Mouse (Mus musculus): ENCODE results near the gene Vamp9.

Gene Vamp9

DNA sequence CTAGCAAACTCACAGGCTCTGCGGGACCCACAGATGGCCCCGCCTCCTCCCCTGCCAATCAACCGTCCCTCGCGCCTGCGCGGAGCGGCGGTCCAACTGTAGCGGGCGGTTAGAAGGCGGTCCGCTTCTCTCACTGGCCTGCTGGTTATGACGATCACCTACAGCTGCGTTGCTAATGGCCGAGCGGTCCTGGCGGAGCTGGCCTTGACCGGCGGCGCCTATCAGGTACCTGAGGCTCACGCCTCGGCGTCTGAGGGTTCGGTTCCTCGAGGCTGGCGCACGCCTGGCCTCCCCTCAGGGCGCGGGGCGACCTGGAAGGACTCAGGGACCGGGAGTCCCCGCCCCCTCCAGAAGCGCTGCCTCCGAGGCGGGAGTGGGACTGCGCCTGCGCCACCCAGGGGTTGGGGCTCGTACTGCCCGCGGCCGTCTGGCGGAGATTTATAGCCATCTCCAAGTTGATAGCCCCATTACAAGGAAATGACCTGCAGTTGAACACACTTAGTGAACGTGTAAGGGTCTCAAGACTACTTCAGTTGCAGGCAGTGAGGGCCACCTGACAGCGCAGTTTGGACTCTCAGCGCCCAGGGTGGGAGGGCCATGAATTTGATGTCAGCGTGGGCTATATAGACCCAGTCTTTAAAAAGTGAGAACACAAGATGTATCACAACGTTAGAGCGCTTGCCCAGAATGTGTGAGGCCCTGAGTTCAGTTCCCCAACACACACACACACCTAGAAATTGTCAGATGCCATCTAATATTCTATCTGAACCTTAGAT is at the start of gene Vamp9:
Vamp9 (plus strand) TSS at position 74 of the 776 bp plus-strand sequence.
- peak; percentile 96 for DNase-seq (ENCODE audit: low spot score)

DNA sequence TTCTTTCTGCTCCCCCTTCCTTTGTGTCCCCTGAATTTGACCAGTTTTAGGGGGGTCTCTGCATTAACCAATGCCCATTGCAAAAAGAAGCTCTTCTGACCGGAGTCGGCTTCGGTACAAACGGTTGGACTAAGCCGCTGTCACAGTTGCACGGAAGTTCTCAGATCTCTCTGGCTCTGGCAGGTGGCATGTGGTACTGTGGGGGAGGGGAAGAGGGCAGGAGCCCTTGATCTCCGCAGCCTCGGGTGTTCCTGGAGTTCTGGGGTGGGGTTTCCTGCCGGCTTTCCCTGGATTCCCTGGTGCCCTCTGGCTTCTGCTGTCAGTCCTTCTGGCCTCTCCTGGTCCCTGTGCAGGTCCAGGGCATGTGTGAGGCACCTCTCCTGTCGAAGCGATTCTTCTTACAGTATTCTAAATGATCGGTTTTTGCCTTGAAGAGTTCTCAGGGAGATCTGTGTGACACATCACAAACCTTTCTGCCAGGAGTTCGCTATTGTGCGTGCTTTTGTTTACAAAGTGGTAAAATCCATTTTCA is 48.9 kb upstream of the Vamp9 start:
- no peak for DNase-seq (ENCODE audit: low spot score)

DNA sequence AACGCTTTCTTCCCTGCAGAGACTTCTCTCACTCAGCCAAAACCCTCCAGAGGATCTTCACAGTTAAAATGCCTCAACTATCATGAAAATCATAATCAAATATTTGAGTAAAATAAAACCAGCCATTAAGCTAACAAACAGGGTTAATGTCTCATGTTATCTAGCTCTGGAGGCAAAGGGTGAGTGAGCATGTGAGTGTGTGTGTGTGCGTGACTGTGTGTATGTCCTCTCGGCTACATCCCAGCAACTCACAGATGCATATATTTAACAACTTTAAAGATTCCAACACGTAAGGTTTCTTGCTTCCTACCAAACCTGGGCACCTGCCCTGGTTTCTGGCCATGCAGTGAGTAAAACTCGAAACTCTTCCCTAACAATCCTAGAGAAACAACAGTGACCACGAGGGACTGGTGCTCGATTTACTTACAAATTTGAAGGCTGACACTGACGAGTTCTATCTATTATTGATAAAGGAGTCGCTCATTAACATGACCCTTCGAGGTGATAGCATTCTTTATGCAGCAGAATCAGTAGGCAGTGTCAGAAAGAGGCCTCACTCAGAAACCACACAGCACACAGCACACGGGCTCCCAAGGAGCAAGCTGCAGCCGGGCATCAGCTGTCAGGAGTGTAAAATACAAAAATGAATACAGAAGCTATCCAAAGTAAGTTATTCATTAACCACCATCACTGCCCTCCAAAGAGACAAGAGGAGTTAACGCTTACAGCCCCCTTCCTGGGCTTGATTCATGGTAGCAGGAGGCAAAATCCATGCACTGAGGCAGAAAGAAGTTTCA is 46.2 kb upstream of the Vamp9 start:
- DNase-seq (ENCODE audit: low spot score) = no peak

- no peak for DNase-seq (ENCODE audit: low spot score)
Measured at GRCm38 (mm10) chr5:99861816-99862215, 44.2 kb upstream of the Vamp9 start.

DNA sequence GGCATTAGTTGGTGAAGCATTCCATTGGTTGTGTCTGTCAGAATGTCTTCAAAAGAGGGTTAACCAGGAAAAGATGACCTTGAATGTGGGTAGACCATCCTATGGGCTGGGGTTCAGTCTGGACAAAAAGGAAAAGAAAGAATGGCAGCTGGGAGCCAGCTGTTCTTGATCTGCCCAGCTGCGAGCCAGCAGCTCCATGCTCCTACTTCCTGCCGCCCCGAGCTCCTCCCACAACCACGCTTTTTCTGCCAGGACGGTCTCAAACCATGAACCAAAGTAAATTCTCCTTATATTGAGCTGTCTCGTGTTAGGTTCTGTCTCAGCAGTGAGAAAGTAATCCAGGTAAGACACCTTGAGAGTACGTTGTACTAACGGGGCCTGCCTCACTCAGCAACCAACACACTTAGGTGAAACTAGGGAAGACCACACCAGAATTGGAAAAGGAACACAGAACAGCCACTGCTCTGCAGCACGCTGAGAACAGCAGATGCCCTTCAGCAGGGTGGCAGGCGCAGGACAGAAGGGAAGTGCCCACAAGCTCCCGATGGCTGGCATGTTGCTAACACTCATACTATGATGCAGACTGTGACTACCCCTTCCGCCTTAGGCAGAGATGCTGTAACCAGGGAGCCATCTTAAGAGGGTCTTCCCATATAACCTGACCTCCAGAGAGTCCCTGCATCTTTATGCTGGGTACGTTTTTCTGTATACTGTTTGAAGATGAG is 42.2 kb upstream of the Vamp9 start:
- no peak for DNase-seq (ENCODE audit: low spot score)

DNA sequence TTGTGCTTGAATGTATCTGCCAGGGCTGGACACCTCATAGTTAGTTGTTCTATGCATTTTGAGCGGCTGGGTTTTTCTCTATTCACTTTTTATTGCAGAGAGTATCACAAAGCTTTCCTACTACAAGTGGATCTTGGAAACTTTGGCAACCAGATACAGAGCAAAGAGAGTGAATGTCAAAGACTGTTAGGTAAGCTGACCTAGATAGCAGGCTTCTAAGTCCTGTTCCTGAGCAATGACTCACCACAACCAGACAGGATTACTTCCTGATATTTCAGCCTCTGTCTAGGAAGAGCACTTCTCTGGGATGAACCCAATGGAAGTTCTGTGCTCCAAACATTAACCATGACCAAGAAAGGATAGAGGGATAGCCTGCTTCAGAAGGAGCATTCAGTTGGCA is 40.3 kb upstream of the Vamp9 start:
- no peak for DNase-seq (ENCODE audit: low spot score)

GRCm38 (mm10) chr5:99868286-99868685 is 37.8 kb upstream of the Vamp9 start:
- DNase-seq (ENCODE audit: low spot score) = peak; percentile 29

DNA sequence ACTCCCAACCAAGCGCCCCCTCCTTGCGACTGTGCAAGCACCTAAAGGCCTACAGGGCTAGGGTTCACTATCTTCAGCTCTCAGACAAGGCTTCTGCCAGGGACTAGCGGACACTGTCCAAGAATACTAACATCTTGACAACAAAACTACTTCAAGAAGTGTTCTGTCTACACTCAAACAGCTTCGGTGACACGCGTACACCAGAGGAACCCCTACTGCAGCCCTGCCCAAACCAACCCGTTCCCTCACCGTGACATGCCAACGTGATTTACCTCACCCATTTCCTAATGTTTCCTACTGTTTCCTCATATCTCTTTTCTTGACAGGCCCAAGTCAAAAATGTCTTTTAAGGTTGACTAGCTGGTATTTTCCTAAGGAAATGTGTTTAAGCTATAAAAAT is 37.1 kb upstream of the Vamp9 start:
- no peak for DNase-seq (ENCODE audit: low spot score)

- DNase-seq (ENCODE audit: low spot score) = no peak
Measured at GRCm38 (mm10) chr5:99877565-99877964, 28.5 kb upstream of the Vamp9 start.

DNA sequence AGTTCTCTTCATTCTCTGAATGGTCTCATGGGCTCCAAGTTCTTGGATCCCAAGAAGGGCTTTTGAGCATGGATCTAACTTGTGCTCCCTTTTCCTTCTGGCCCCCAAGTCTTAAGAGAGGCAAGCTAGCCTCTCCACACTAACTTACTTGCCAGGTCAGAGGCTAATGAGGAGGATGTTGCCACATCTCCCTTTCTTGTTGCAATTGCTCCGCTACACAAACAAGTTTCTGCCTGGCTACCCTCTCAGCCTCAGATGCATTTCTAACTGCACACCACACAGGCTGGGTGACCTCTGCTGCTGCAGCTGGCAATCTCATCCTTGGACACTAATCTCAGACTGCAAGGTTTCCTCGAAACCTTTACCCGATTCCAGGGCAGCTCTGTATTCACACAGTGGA is 23.6 kb upstream of the Vamp9 start:
- no peak for DNase-seq (ENCODE audit: low spot score)

DNA sequence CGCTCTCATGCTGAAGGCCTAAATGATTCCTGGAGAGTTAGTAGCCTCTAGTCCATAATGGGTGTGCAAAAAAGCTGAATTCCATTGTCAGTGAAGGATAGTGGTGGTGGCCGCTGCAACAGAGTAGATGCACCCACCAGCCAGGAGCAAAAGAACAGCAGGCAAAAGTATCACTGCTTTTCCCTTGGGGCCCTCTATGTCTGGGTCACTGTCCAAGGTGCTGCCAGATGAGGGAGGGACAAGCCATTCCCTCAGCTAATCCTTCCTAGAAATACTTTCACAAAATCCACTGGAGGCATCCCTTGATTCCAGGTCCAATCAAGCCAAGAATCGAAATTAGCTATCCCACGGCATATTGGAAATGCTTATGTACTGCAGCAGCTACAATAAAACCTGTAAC is 22.0 kb upstream of the Vamp9 start:
- DNase-seq (ENCODE audit: low spot score) = no peak

DNA sequence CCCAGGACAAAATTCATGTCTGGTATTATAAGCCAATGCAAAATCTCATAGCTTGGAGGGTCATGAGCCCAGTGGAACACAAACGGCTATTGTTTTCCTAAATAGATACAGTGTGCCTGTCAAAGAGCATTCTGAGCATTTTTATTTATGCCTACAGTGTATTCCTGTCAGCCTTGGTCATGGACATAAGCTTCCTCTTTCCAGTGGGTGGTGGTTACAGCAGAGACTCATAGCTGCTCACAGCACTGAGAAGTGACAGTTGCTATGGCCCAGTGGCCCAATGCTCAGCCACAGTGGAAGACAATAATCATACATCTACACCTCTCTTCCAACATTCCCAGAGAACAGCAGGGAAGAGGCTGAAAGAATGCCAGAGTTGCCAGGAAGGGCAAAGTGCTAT is 18.9 kb upstream of the Vamp9 start:
- no peak for DNase-seq (ENCODE audit: low spot score)

- no peak for DNase-seq (ENCODE audit: low spot score)
Measured at GRCm38 (mm10) chr5:99891516-99892441, 14.3 kb upstream of the Vamp9 start.

DNA sequence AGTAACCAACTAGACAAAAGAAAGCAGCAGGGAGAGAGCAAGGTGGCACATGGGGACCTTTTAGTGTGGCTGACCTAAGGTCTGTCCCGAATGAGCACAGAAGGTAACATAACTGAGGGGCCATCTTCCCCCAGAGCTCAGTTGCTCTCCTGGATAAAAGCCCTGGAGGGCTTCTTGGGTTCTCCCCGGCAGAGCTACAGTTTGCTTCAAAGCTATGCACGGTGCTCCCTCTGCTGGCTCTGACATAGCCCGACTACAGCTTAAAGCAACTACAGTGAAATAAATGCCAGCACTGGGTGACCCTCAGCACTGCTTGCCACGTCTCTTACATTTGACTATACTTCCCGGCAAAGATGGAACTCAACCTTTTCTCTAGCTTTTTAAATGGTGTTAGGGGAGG is 6.0 kb upstream of the Vamp9 start:
- DNase-seq (ENCODE audit: low spot score) = no peak

- DNase-seq (ENCODE audit: low spot score) = no peak
Measured at GRCm38 (mm10) chr5:99905731-99906130, 323 bp upstream of the Vamp9 start.

GRCm38 (mm10) chr5:99915494-99915893 is 9.4 kb downstream of the Vamp9 start:
- DNase-seq (ENCODE audit: low spot score) = no peak

DNA sequence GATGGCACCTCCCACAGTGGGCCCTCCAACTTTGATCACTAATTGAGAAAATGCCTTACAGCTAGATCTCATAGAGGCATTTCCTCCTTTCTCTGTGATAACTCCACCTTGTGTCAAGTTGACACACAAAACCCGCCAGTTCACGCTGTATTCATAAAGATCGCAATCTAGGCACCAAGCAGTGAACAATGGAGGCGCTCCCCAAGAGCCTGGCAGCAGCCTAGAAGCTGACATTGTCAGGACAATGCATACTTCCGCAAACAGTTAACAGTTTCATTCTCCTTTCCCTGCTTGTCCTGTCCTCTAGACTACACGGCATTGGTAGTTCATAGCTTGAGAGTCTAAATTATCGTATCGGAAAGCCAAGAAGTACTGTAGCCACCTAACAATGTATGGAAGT is 16.0 kb downstream of the Vamp9 start:
- no peak for DNase-seq (ENCODE audit: low spot score)

DNA sequence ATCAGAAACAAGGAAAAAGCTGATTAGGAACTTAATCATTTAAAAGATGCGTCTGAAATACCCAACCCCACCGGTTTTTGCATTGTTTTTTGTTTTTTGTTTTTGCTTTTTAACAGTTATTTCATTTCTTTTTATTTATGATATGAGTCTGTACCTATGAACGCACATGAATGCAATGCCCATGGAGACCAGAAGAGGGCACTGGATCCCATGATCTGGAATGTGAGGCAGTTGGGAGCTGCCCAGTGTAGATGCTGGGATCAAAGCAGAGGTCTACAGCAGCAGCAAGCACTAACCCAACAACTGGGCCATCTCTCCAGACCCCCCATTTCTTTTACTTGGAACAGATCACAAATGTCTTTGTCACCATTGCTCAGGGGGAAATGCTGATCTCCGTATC is 21.9 kb downstream of the Vamp9 start:
- no peak for DNase-seq (ENCODE audit: low spot score)

DNA sequence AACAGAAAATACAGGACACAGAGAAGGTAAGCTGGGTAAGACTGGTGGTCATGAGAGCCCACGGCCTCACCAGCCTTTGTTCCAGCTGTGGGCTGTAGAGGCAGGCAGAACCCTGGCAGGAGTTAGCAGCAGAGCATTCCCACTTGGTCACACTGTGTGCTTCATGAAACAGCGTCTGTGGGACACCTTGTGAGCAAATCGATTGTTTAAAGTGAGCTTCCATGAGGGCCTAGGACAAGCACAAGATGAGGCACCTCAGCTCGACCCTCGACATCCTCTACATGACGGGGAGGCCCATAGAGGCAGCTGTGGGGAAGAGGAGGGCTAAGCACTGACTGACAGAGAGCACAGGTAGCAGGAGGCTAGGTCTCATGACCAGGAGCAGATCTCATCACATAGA is 25.9 kb downstream of the Vamp9 start:
- no peak for DNase-seq (ENCODE audit: low spot score)

DNA sequence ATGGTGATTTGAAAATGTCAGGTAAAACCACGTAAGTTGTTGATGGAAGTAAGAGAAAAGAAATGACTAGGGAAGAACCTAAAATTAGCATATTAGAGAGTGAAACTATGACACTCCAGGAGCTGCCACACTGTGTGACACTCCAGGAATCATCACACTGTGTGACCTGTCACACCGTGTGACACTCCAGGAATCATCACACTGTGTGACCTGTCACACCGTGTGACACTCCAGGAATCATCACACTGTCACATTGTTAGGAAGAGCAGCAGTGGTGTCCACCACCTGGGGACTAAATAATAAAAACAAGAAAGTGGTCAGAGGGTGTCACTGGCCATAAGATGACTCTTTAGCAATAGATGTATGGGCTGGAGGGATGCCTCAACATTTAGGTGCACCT is 33.4 kb downstream of the Vamp9 start:
- no peak for DNase-seq (ENCODE audit: low spot score)

DNA sequence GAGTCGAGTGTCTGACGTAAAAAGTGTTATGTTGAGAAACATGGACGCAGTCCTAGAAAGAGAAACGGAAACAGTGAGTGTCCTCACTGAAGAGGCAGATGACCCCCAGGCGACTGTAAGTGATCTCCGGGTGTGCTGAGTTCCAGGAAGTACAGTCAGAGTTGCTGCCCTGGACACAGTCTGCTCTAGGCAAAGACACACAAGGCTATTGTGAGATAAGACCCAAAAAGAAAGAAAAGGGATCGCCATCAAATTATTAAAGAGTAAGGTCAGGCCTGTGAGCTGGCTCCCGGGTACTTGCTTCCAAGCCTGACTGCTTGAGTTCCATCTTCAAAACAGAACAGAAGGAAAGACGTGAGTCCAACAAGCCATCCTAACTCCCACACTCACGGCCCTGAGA is 35.2 kb downstream of the Vamp9 start:
- no peak for DNase-seq (ENCODE audit: low spot score)
